Mouse (Mus musculus) ovary, adult 18-20 months (tissue): ENCODE results near the gene Dusp23.

Experiments used
- DNase-seq: peaks from one replicate; pipeline ENCODE4 v3.0.0; 2022; ENCODE audit warnings: low spot score, mixed read lengths

The Dusp23 gene

GRCm38 (mm10) chr1:172632451-172633326 lies at the start of gene Dusp23:
TSS of gene Dusp23 (minus strand) at chr1:172632962.
- peak; percentile 97 for DNase-seq

- no peak for DNase-seq
Measured at GRCm38 (mm10) chr1:172680742-172681141, 48.0 kb upstream of the Dusp23 start.

- DNase-seq = no peak
Measured at GRCm38 (mm10) chr1:172670716-172671115, 38.0 kb upstream of the Dusp23 start.

- no peak for DNase-seq
Measured at GRCm38 (mm10) chr1:172667597-172667996, 34.8 kb upstream of the Dusp23 start.

- no peak for DNase-seq
Measured at GRCm38 (mm10) chr1:172665457-172665856, 32.7 kb upstream of the Dusp23 start.

GRCm38 (mm10) chr1:172659688-172660087 lies 26.9 kb upstream of the Dusp23 start:
- DNase-seq = no peak

GRCm38 (mm10) chr1:172657266-172657665 lies 24.5 kb upstream of the Dusp23 start:
- no peak for DNase-seq

GRCm38 (mm10) chr1:172653900-172654299 lies 21.1 kb upstream of the Dusp23 start:
- DNase-seq = no peak

- DNase-seq = no peak
Measured at GRCm38 (mm10) chr1:172652040-172652662, 19.4 kb upstream of the Dusp23 start.

GRCm38 (mm10) chr1:172651288-172651987 lies 18.7 kb upstream of the Dusp23 start:
- no peak for DNase-seq

GRCm38 (mm10) chr1:172650519-172651287 lies 17.9 kb upstream of the Dusp23 start:
- no peak for DNase-seq

GRCm38 (mm10) chr1:172649396-172649795 lies 16.6 kb upstream of the Dusp23 start:
- no peak for DNase-seq

- no peak for DNase-seq
Measured at GRCm38 (mm10) chr1:172647236-172647635, 14.5 kb upstream of the Dusp23 start.

GRCm38 (mm10) chr1:172638781-172639180 lies 6.0 kb upstream of the Dusp23 start:
- no peak for DNase-seq

GRCm38 (mm10) chr1:172637801-172638200 lies 5.0 kb upstream of the Dusp23 start:
- DNase-seq = no peak

- DNase-seq = no peak
Measured at GRCm38 (mm10) chr1:172636266-172636665, 3.5 kb upstream of the Dusp23 start.

- no peak for DNase-seq
Measured at GRCm38 (mm10) chr1:172635258-172635657, 2.5 kb upstream of the Dusp23 start.

- DNase-seq = no peak
Measured at GRCm38 (mm10) chr1:172634136-172634535, 1.4 kb upstream of the Dusp23 start.

- DNase-seq = no peak
Measured at GRCm38 (mm10) chr1:172631721-172632120, 1.0 kb downstream of the Dusp23 start.

- DNase-seq = no peak
Measured at GRCm38 (mm10) chr1:172629831-172630230, 2.9 kb downstream of the Dusp23 start.

GRCm38 (mm10) chr1:172626306-172626705 lies 6.5 kb downstream of the Dusp23 start:
- DNase-seq = no peak

GRCm38 (mm10) chr1:172624081-172624480 lies 8.7 kb downstream of the Dusp23 start:
- no peak for DNase-seq
